Mouse (Mus musculus): ENCODE data around the gene Caap1. TPM values are rescaled to one million over a fixed set of nuclear protein-coding genes. Genes with fewer than 3 reads are reported as not detected.

The Caap1 gene
- 16.7 and 17.3 TPM in 2 replicates for polyA plus RNA-seq (2015; fragmentation: Nextera tagmentation; extraction: Ambion mirVana)

DNA sequence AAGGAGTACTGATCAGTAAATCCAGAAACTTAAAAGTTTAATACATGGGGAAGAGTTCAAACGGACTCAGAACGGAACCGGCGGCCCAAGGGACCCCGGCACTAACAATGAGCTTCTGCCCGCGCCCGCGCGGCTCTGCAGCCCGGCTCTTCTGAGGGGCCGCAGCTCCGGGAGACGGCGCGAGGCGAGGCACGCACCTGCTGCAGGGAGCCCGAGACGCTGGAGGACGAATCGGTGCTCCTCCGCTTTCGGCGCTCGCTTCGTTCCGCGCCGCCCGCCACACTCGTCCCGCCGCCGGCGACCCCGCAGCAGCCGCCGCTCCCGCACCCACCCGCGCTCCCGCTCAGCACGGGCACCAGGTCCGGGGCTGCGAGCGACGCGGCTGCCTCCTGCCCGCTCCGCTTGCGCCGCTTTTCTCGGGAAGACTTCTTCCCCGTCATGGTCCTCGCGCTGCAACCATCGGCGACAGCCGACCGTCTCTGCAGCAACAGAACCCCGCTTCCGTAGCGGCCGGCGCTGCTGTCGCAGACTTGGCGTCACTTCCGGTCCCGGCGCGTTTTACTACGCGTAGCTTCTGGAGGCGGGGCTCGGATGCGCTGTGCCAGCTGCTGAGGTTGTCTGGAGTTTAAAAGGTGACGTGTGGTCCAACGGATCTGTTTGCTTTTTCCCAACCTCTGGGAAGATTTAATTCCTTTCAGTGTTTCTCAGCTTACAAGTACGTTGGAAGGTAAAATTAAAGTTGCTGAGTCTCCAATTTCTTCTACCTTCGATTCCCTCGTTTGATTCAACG lies at the start of gene Caap1, which contains the start of gene Gm10306:
Gene Caap1, minus strand, starts transcription at position 532 of the 790 bp plus-strand sequence.
Gene Gm10306, plus strand, starts transcription at position 282 of the 790 bp plus-strand sequence.
- peak within 1 kb of the TSS; percentile 100 for H3K4me3 ChIP-seq
- H3K9ac ChIP-seq, result peak within 1 kb of the TSS; percentile 89
- WGBS, result 1% methylated on average over 76 of the region's 83 CpGs
- no peaks in the 10 kb centered on the region for H3K9me3 ChIP-seq
- H3K4me1 ChIP-seq, result peaks cover 19% of the 10 kb centered on the region
- H3K4me2 ChIP-seq, result peak within 1 kb of the TSS; percentile 68
- H3K27ac ChIP-seq, result peak within 1 kb of the TSS; percentile 91
- no peaks in the 10 kb centered on the region for H3K27me3 ChIP-seq (replicated peaks)
- ATAC-seq (replicated peaks), result peak; percentile 99
- no peaks in the 10 kb centered on the region for H3K36me3 ChIP-seq (replicated peaks)

DNA sequence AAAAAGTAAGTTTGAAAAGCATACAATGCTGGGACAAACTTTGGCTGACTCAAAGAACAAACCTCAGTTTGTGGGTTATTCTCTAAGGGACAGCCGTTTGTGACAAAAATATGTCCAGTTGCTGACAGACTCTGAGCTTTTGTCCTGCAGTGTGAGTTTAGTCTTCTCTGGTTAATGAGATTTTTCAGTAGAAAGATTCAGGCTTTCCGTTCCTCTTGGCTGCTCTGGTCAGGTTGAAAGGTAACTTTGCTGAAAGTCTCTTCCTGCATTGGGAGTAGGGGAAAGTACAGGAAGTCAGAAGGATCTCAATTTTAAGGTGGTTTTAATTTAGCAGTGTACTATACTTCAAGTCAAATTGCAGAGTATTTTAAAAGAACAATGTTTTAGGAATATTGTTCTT lies 49.0 kb upstream of the Caap1 start:
- Histone ChIP-seq H3K36me3 (replicated peaks) (no peaks in the 10 kb centered on the region), H3K4me1 (peaks cover 25% of the 10 kb centered on the region), H3K27ac (no peak overlapping the region), H3K9me3 (no peaks in the 10 kb centered on the region), H3K9ac (no peak overlapping the region), H3K27me3 (replicated peaks) (no peaks in the 10 kb centered on the region), H3K4me3 (no peak overlapping the region), H3K4me2 (no peak overlapping the region)
- 90% methylated on average over 2 of the region's 2 CpGs for WGBS
- no peak for ATAC-seq (replicated peaks)

DNA sequence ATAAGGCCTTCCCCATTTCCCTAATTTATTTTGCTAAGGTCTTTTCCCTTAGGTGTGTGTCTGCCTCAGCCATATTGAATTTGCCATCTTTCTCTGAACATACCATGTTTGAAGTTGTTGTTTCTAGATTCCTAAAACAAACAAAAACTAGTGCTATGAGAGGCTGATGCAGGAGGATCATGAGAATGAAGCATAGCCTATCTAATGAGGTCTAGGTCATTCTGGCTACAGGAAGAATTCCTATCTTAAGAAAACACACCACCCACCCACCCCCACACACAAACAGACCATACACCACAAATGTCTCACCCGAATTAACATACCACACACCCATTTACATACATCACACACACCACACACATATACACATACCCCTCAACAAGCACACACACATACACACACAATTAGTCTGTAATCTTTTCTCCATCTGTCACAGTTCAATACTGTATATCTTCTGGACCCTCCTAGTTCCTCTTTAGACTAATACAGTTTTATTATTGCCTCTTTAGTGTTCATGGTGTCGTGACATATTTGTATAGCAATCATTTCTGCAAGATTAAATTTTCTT lies 47.9 kb upstream of the Caap1 start:
- Histone ChIP-seq H3K9me3 (no peaks in the 10 kb centered on the region), H3K36me3 (replicated peaks) (no peaks in the 10 kb centered on the region), H3K27me3 (replicated peaks) (no peaks in the 10 kb centered on the region), H3K4me2 (no peak overlapping the region), H3K27ac (no peak overlapping the region), H3K9ac (no peak overlapping the region), H3K4me3 (no peak overlapping the region), H3K4me1 (peaks cover 27% of the 10 kb centered on the region)
- 88% methylated on average over 2 of the region's 2 CpGs for WGBS
- ATAC-seq (replicated peaks), result no peak

DNA sequence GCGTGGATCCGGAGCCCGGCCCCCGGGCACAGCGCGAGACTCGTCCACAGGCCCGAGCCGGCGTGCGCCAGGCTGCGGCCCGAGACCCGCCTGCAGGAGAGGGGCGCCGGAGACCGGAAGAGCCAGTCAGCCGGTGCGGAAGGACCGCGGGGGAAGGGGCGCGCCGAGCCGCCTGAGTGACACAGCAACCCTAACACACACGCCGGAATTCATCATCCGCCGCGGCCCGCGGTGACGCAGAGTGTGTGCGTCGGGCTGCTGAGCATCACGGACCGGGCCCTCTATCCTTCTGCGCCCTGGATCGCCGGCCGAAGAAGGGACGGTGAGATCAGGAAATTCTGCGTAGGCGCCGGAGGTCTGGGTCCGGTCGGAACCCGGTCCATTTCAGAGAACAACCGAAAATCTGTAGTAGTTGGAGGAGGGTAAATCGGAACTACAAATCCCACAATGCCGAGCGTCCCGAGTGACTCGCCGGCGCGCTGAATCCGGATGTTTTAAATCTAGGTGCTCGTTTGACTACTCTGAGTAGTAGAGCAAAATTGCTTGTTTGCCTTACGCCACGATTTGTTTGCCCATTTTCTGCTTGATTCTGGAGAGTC lies 46.5 kb upstream of the Caap1 start, which contains the start of gene Plaa:
Gene Plaa, minus strand, starts transcription at position 214 of the 599 bp plus-strand sequence.
- Histone ChIP-seq H3K4me3 (peak within 1 kb of the TSS; percentile 95), H3K36me3 (replicated peaks) (no peaks in the 10 kb centered on the region), H3K9me3 (no peaks in the 10 kb centered on the region), H3K4me1 (peaks cover 27% of the 10 kb centered on the region), H3K9ac (peak within 1 kb of the TSS; percentile 94), H3K27ac (peak within 1 kb of the TSS; percentile 97), H3K4me2 (peak within 1 kb of the TSS; percentile 67), H3K27me3 (replicated peaks) (no peaks in the 10 kb centered on the region)
- under 1% methylated on average over 61 of the region's 61 CpGs for WGBS
- peak; percentile 100 for ATAC-seq (replicated peaks)

DNA sequence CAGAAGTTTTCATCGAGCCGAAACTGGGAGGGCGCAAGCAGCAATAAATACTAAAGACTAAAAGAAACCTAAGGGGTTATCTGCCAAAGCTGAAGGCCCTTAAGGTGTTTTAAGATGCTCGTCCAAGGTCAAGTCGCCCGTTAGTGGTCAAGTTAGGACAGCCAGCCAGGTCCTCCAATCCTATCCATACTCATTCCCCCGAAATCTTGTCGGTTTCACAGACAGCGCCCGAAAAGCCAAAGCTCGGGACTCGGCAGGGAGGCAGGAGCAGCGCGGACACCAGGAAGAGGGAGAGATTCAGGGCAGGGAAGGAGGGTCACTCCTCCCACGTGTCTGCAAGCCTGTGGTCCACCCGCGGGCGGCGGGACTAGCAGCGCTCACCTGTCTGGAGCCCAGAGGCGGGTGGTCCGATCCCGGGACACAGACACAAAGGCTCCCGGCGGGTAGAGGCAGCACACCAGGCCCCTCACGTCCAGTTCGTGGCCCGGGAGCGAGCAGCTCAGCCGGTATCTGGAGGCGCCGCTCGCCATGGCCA lies 46.0 kb upstream of the Caap1 start:
- no peak; the same call in 1 of the 2 replicates for ATAC-seq (replicated peaks)

DNA sequence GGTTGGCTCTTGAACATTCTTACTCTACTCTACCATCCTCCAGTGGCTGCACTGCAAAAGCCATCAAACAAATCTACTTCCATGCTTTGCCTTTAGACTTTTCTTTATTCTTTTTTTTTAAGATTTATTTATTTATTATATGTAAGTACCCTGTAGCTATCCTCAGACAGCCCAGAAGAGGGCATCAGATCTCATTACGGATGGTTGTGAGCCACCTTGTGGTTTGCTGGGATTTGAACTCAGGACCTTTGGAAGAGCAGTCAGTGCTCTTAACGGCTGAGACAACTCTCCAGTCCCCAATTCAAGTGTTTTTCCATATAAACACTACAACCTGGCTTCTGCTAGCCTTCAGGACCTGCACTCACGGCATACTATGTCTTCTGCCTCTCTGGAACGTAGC lies 44.8 kb upstream of the Caap1 start:
- Histone ChIP-seq H3K36me3 (replicated peaks) (no peaks in the 10 kb centered on the region), H3K9me3 (no peaks in the 10 kb centered on the region), H3K27me3 (replicated peaks) (no peaks in the 10 kb centered on the region), H3K9ac (no peak overlapping the region), H3K27ac (no peak overlapping the region), H3K4me2 (peak overlapping the region; percentile 61), H3K4me3 (0 out of 2 replicates have a peak overlapping the region, but pooled peaks have one; percentile 95), H3K4me1 (peaks cover 27% of the 10 kb centered on the region)
- ATAC-seq (replicated peaks), result no peak
- 89% methylated on average over 4 of the region's 4 CpGs for WGBS

More for the DNA sequence above, 46.0 kb upstream of the Caap1 start:
- no peaks in the 10 kb centered on the region for H3K36me3 ChIP-seq (replicated peaks)
- peak overlapping the region; percentile 94 for H3K9ac ChIP-seq
- no peaks in the 10 kb centered on the region for H3K27me3 ChIP-seq (replicated peaks)
- H3K27ac ChIP-seq, result peak overlapping the region; percentile 97
- H3K4me1 ChIP-seq, result peaks cover 27% of the 10 kb centered on the region
- peak overlapping the region; percentile 61 for H3K4me2 ChIP-seq
- no peaks in the 10 kb centered on the region for H3K9me3 ChIP-seq
- under 1% methylated on average over 33 of the region's 33 CpGs for WGBS
- peak overlapping the region; percentile 95 for H3K4me3 ChIP-seq

DNA sequence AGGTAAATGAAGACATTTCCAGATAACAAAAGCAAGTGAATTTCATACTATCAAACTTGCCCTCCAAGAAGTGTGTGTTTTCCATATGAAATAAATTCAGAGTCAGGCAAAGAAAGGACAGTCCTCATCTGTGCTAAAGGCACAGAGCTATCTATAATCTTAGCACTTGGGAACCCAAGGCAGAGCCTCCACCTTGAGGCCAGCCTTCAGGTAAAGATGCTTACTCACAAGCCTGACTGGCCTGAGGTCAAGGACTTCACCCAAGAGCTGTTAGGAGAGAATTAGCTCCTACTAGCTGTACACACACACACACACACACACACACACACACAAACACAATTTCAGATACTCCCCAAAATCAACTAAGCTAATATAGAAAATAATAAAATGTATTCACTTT lies 36.1 kb upstream of the Caap1 start:
- no peak overlapping the region for H3K9ac ChIP-seq
- H3K4me1 ChIP-seq, result no peaks in the 10 kb centered on the region
- no peak overlapping the region for H3K27ac ChIP-seq
- H3K36me3 ChIP-seq (replicated peaks), result no peaks in the 10 kb centered on the region
- no peak overlapping the region for H3K4me2 ChIP-seq
- no peaks in the 10 kb centered on the region for H3K27me3 ChIP-seq (replicated peaks)
- no peaks in the 10 kb centered on the region for H3K9me3 ChIP-seq
- no peak overlapping the region for H3K4me3 ChIP-seq
- ATAC-seq (replicated peaks), result no peak

DNA sequence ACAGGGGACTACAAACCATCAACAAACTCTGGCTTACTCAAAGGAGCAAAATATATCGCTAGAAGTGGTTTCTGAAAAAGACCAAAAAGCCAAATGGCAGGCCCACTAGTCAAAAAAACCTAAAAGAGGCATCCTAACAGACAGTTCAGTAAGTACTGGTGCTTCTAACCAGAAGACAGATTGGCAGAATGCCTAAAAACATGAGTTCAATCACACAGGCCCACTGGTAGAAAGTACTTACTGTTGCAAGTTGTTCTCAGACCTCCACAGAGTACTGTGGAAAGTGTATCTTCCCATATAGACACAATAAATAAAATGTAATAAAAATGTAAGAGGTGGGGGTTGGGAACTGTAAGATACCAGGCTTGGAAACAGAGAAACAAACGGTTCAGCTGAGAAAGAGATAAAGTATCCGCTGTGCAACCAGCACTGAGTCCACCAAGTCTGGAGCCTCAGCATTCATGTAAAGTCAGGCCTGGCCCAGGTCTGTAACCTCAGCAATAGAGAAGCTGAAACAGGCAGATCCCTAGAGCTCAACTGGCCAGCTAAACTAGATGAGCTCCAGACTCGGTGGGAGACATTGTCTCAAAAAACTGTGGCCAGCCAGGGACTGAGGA lies 35.3 kb upstream of the Caap1 start:
- WGBS, result 82% methylated on average over 4 of the region's 4 CpGs
- H3K27me3 ChIP-seq (replicated peaks), result no peaks in the 10 kb centered on the region
- no peaks in the 10 kb centered on the region for H3K36me3 ChIP-seq (replicated peaks)
- no peak for ATAC-seq (replicated peaks)
- H3K9ac ChIP-seq, result no peak overlapping the region
- H3K4me3 ChIP-seq, result no peak overlapping the region
- no peaks in the 10 kb centered on the region for H3K9me3 ChIP-seq
- H3K4me2 ChIP-seq, result no peak overlapping the region
- H3K27ac ChIP-seq, result no peak overlapping the region
- H3K4me1 ChIP-seq, result no peaks in the 10 kb centered on the region

DNA sequence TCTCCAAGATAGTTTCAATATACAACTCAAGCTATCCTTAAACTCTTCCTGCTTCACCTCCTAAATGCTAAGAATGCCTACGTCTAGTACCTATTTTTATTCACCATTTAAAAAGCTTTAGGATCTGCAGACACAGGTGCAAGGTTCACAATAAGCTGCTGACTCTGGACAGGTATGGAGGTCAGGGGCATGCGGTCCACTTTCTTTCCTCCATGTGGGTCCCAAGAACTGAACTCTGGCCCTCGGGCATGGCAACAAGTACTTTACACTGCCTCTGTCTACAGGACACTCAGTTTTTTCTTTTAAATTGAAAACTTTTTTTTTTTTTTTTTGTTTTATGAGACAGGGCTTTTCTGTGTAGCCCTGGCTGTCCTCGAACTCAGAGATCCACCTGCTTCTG lies 16.1 kb upstream of the Caap1 start:
- Histone ChIP-seq H3K4me3 (no peak overlapping the region), H3K36me3 (replicated peaks) (peaks cover 24% of the 10 kb centered on the region; the same call in 1 of the 2 replicates), H3K4me2 (no peak overlapping the region), H3K27me3 (replicated peaks) (no peaks in the 10 kb centered on the region), H3K4me1 (no peaks in the 10 kb centered on the region), H3K9me3 (no peaks in the 10 kb centered on the region), H3K9ac (no peak overlapping the region), H3K27ac (no peak overlapping the region)
- 96% methylated on average over 4 of the region's 4 CpGs for WGBS
- ATAC-seq (replicated peaks), result no peak

DNA sequence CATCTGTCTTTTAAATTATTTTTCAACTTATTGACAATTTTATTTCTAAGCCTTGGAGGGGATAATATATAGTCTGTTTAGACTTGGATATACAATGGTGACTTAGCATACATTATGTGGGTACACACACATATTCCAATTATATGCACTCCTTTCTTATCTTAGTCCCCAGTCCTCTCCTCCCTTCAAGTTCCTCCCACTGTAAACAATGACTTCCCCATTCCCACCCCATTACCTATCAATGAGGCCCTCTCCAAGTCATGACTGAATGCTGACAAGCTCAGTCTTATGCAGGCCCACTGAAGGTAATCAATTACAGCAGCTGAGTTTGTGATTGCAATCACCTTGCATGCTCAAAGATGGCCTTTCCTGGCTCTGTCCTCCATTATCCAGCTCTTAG lies 7.7 kb upstream of the Caap1 start:
- no peaks in the 10 kb centered on the region for H3K4me1 ChIP-seq
- no peaks in the 10 kb centered on the region for H3K9me3 ChIP-seq
- H3K27me3 ChIP-seq (replicated peaks), result no peaks in the 10 kb centered on the region
- no peak overlapping the region for H3K4me2 ChIP-seq
- H3K27ac ChIP-seq, result no peak overlapping the region
- ATAC-seq (replicated peaks), result 0 out of 2 replicates have a peak, but pooled peaks have one; percentile 33
- H3K36me3 ChIP-seq (replicated peaks), result peaks cover 5% of the 10 kb centered on the region; the same call in 1 of the 2 replicates
- no peak overlapping the region for H3K9ac ChIP-seq
- H3K4me3 ChIP-seq, result no peak overlapping the region

DNA sequence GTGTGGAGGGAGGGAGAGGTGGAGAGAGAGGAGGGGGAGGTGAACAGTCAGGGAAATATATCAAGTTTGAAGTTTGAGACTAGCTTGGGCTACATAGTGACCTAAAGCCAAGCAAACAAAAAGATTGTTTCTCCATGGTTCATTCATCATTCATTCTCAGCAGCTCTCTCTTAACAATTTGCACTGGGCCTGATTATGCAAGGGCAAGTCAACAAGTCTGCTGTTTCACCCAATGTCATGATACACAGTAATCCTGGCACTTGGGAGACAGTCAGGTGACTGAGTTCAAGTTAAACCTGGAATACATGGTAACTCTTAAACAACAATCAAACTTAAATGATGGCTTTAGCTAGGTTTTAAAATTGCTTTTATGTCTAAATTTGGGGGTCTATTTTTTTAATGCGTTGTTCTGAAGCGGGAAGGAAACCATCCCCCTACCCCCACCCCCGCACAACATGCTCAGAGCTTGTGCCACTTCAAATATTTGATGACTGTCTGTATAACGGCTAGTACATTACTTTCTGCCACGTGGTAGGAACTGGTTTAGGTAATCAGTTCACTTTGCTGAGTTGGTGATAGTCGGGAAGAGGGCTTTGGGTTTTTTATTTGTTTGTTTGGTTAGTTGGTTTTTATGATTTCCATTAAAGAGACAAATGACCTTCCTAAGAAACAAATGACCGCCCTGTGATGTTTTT lies 5.5 kb upstream of the Caap1 start:
- H3K9me3 ChIP-seq, result no peaks in the 10 kb centered on the region
- H3K4me1 ChIP-seq, result peaks cover 4% of the 10 kb centered on the region; the same call in 1 of the 2 replicates
- H3K4me3 ChIP-seq, result no peak overlapping the region
- H3K36me3 ChIP-seq (replicated peaks), result no peaks in the 10 kb centered on the region
- H3K27ac ChIP-seq, result no peak overlapping the region
- ATAC-seq (replicated peaks), result no peak
- H3K9ac ChIP-seq, result no peak overlapping the region
- no peaks in the 10 kb centered on the region for H3K27me3 ChIP-seq (replicated peaks)
- no peak overlapping the region for H3K4me2 ChIP-seq
- WGBS, result 81% methylated on average over 7 of the region's 7 CpGs

All from midbrain, embryonic 15.5 days (tissue).